16 mouse cellular contexts compared by ENCODE assay signal in genomic region chrX:163738904-163739303, GRCm38 (mm10). TPM values are rescaled to one million over a fixed set of nuclear protein-coding genes. Genes with fewer than 3 reads are reported as not detected.
"Had no signal": no experiment of that assay in that cellular context is flagged by ENCODE, and none has a peak within 500 bp of the region (broad histone marks: within the 10 kb centered on the region; RNA-seq: fewer than 3 reads in every experiment).

No protein-coding gene starts in this region.

- H3K4me1 ChIP-seq: limb, embryonic 15.5 days; midbrain, embryonic 12.5 days; neural tube, embryonic 15.5 days had no signal

- H3K9me3 ChIP-seq: limb, embryonic 15.5 days; midbrain, embryonic 12.5 days; neural tube, embryonic 15.5 days had no signal

- H3K4me3 ChIP-seq: left cerebral cortex, adult 2 months; limb, embryonic 15.5 days; midbrain, embryonic 12.5 days; myocyte; neural tube, embryonic 15.5 days had no signal

- H3K9ac ChIP-seq: limb, embryonic 15.5 days; liver, embryonic 14.5 days; midbrain, embryonic 12.5 days; neural tube, embryonic 15.5 days had no signal

- H3K36me3 ChIP-seq: limb, embryonic 15.5 days; midbrain, embryonic 12.5 days; neural tube, embryonic 15.5 days had no signal

- H3K27ac ChIP-seq: left cerebral cortex, adult 2 months; limb, embryonic 15.5 days; liver, embryonic 14.5 days; midbrain, embryonic 12.5 days; neural tube, embryonic 15.5 days had no signal

- DNase-seq: kidney, adult 8-10 months; kidney, postnatal 25 days; lung, adult 18-20 months; right cerebral cortex, adult 18-20 months; spleen, adult 18-20 months; thymus, adult 18-20 months; thymus, postnatal 14 days had no signal

- H3K4me2 ChIP-seq: limb, embryonic 15.5 days; midbrain, embryonic 12.5 days; neural tube, embryonic 15.5 days had no signal

RNA-seq across cellular contexts. Expression of gene Rnf138rt1, which starts 22.2 kb away (rescaled TPM):
- total RNA-seq: megakaryocyte-erythroid progenitor cell, adult 5-6 weeks had no signal
- polyA plus RNA-seq: kidney, embryonic 16.5 days; limb, embryonic 11.5 days; myocyte had no signal
